Mouse (Mus musculus) splenic B cell, adult 2 months (primary cell): ENCODE results near the gene Ccnd3.

Source experiments
- DNase-seq: peaks from one replicate; pipeline ENCODE4 v3.0.0-alpha.2; 2011; ENCODE audit warnings: low read depth, low spot score
- H3K27me3 ChIP-seq: 2 replicates; pipeline ENCODE4 v1.6.1; 2012; ENCODE audit warnings: mild to moderate bottlenecking, low read length, moderate library complexity, mixed read lengths; ENCODE audit not compliant: control insufficient read depth, poor library complexity, insufficient read depth, severe bottlenecking
- H3K36me3 ChIP-seq: 2 replicates; pipeline ENCODE4 v1.6.1; 2012; ENCODE audit warnings: mild to moderate bottlenecking, low read length, moderate library complexity, mixed read lengths; ENCODE audit not compliant: control insufficient read depth, poor library complexity, insufficient read depth, severe bottlenecking

Gene Ccnd3

DNA sequence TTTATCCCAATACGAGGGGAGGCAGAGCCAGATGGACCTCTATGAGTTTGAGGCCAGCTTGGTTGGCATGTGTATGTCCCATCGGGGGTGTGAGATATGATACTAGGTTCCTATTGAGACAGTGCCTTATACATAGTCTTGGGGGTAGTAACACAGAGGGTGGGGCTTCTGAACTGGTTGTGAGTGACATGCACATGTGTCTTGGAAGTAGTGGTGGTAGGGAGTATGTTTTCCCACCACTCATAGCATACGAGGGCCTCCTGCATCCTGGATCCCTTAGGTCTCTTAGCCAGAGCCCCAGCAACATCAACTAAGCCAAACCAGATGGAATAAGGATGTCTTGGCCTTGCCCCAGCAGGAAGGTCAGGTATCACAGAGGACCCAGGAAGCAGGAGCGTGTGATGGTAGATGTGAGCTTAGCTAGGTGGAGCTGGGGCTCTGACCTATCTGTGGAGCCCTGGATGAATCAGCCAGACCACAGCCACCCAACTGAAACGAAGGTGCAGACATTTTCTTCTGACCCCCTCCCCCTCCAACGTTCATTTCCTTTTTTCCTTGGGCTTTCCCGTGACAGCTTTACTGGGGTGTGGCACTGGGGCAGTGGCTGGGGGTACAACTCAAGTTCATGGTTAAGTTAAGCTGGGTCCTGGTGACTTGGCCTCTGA is 10.5 kb downstream of the Ccnd3 start:
- DNase-seq, result peak; percentile 51
- peaks cover 13% of the 10 kb centered on the region; the same call in 1 of the 2 replicates for H3K36me3 ChIP-seq

DNA sequence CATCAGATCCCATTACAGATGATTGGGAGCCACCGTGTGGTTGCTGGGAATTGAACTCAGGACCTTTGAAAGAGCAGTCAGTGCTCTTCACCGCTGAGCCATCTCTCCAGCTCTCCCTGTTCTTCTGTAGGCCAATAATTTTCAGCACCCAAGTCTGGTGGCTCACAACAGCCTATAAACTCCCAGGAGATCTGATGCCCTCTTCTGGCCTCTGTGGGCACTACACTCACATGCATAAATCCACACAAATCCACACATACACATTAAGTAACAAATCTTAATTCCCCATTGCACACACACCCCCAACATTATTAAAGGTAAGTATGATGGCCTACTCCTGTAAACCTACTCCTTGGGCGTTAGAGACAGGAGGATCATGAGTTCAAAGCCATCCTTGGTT is 11.4 kb downstream of the Ccnd3 start:
- no peaks in the 10 kb centered on the region for H3K27me3 ChIP-seq
- DNase-seq, result peak; percentile 44
- peaks cover 13% of the 10 kb centered on the region; the same call in 1 of the 2 replicates for H3K36me3 ChIP-seq

More for the DNA sequence above, 10.5 kb downstream of the Ccnd3 start:
- H3K27me3 ChIP-seq, result no peaks in the 10 kb centered on the region

DNA sequence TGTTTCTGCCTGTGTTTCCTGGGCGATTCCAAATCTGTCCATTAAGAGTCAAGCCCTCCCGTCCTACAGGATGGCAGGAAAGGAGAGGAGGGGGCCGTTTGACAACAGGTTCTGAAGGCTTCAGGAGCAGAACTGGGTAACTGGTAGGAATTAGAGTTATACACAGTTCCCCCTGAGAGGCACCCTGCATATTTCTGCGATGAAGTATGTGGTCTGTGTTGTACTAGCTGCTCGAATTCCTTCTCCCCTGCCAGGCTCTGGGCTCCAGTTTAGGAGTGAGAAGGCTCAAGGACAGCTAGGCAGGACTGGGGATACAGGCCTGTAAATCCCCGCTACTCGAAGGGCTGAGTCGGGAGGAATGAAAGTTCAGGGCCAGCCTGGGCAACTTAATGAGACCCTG is 13.4 kb downstream of the Ccnd3 start:
- DNase-seq, result no peak
- Histone ChIP-seq H3K27me3 (no peaks in the 10 kb centered on the region), H3K36me3 (peaks cover 12% of the 10 kb centered on the region; the same call in 1 of the 2 replicates)

DNA sequence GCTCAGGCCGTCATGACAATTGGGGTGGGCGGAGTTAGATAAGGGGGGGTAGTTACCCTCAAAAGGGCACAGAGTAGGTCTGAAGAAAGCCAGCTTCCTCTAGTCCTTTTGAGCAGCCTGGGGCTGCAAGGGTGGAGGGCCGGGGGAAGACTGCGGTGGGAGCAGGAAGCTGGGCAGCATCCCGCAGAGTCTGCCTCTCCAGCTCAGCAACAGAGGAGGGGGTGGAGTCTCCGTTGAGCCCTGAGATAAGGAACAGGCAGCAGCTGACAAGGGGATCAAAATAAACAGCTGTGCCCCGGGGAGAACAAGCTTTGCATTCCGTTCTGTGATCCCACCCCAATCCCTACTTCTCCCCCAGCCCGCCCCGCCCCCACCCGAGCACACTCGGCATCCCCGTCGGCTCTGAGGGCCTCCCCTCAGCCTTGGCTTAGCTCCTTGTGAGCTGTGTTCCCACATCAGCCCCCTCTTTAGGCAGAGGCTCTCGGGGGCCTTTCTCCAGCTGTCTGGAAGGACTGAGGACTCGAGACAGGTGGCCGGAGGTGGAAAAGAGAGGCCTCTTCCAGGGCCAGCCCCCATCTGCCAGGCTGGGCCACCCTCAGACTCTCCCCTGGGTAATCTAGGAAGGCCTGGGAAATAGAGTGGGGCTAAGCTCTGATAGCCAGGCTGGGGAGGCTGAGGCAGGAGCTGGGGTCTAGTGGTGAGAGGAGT is 16.9 kb downstream of the Ccnd3 start:
- H3K36me3 ChIP-seq, result peaks cover 8% of the 10 kb centered on the region; the same call in 1 of the 2 replicates
- peak; percentile 73 for DNase-seq
- no peaks in the 10 kb centered on the region for H3K27me3 ChIP-seq

DNA sequence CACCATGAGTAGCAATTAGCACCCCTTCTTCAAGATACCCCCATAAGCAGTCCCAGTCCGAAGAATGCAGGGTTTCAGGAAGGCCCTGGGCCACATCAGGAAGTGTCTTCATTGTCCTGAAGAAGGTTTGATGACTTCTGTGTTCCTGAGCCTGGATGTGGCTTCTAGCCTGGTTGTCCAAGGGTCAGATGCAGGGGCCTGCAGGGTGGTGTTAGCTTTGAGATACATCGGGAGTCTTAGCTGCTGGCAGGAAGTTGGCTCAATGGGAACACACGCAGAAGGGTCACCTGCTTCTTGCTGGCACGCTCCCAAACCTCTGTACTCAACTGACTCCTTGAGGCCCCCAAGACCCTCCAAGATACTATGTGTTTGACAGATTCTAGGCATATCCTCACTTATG is 17.7 kb downstream of the Ccnd3 start:
- Histone ChIP-seq H3K27me3 (no peaks in the 10 kb centered on the region), H3K36me3 (peaks cover 3% of the 10 kb centered on the region; the same call in 1 of the 2 replicates)
- DNase-seq, result no peak

DNA sequence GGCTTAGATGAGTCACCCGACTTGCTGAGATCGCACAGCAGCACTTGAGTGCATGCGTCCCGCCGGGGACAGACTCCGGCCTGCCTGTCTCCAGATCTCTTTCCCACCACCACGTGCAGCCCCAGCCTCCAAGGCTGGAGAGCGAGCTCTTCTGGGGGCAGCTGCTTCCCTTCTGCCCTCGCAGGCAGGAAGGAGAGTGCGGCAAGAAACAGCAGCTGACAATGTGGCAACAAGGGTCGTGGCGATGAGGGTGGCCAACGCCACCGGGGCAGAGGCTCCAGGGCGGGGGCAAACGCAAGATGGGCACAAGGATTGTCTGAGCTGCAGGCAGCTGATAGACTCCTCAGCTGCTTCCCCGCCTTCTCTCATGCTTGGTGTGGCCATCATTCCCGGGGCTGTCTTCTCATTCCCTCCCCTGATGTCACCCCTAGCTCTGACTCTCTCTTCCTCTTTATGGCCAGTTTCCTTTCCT is 18.4 kb downstream of the Ccnd3 start:
- no peak for DNase-seq
- peaks cover 3% of the 10 kb centered on the region; the same call in 1 of the 2 replicates for H3K36me3 ChIP-seq
- H3K27me3 ChIP-seq, result no peaks in the 10 kb centered on the region

DNA sequence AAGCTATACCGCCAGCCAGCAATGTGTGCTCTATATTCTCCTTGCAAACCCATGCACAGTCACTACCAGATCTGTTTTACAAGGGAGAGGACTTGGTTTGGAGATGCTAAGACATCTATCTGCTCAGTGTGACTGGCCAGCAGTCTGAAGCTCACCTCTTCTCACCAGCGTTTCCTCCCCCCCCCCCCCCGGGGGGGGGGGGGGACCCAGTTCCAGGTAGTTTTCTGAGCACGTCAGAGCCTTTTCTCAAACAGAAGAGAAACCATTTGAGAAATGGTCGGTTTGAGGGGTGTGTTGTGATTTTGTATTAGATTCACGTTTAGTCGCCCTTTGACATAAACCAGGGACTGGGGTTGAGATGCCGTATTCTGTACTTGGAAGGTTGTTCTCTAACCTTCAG is 19.2 kb downstream of the Ccnd3 start:
- no peak for DNase-seq
- H3K36me3 ChIP-seq, result peaks cover 3% of the 10 kb centered on the region; the same call in 1 of the 2 replicates
- no peaks in the 10 kb centered on the region for H3K27me3 ChIP-seq

DNA sequence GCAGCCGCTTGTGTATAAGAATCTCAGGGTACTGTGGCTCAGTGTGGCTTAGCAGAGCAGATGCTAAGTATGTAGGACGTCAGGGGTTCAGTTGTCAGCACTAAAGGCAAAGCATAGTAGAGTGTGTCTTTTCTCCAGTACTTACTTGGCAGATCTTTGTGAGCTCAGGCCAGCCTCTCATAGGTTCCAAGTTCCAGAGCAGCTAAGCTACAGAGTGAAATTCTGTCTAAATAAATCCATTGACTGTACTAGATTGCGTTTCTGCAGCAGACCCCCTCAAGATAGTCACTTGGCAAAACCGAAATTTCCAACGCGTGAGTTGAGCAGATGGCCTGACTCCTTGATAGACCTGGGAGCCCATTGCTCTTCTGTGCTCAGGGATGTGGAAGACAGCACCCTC is 20.1 kb downstream of the Ccnd3 start:
- Histone ChIP-seq H3K27me3 (no peaks in the 10 kb centered on the region), H3K36me3 (no peaks in the 10 kb centered on the region; the same call in 1 of the 2 replicates)
- no peak for DNase-seq

DNA sequence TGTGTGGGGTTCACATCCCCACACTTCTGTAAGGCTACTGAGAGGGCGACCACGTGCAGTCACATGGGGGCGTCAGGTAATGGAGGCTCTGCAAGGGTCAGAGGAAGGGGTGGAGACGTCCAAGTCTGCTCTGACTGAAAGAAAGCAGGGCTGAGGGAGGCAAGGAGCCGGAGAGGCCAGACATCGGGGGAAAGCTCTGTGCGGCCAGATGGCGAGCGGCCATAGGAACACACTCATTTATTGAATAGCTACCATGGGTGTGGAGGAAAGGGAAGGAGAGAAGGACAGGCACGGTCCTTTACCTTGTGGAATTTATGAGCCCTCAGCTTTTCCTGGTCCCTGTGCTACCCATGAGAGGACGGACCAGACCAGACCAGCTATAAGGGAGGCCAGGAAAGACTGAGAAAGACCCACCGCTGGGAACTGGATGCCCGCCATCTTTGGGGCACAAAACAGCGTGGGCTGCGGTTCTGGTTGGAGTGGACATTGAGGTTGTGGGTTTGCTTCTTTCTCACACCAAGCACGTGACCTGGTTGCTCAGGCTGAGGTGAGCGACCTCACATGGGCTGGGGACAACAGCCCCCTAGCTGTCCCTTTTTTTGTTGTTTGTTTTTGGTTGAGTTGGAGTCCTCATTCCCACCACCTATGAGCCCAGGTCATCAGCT is 22.1 kb downstream of the Ccnd3 start:
- Histone ChIP-seq H3K27me3 (no peaks in the 10 kb centered on the region), H3K36me3 (no peaks in the 10 kb centered on the region; the same call in 1 of the 2 replicates)
- DNase-seq, result no peak

DNA sequence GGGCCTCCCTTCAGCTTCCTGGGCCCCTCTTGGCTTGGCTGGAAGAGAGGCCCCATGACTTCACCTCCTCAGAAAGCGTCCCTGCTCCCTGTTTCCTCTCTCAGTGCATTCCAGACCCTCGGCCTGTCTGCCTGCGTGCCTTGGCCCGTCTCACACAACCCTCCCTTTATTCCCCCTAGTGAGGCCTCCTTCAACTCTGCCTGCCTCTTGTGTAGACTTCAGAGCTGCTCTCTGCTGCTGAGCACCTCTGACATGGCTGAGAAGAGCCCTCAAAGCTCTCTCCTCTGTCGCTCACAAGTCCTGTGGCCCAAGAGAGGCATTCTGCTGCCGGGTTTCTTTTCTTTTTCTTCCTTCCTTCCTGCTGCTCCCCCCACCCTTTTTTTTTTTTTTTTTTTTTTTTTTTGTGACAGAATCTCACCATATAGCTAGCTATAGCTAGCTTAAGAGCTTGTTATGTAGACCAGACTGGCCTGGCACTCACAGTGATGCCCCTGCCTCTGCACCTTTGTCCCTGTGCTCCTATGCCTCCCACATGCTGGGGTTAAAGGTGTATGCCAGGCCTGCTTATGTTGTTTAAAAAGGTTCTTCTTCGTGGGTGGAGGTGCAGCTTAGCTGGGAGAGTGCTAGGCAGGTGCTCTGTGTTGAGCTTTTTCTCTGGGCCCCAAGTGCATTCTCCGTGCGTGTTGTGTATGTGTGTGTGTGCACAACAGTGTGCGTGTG is 22.9 kb downstream of the Ccnd3 start:
- H3K36me3 ChIP-seq, result no peaks in the 10 kb centered on the region; the same call in 1 of the 2 replicates
- H3K27me3 ChIP-seq, result no peaks in the 10 kb centered on the region
- DNase-seq, result no peak

DNA sequence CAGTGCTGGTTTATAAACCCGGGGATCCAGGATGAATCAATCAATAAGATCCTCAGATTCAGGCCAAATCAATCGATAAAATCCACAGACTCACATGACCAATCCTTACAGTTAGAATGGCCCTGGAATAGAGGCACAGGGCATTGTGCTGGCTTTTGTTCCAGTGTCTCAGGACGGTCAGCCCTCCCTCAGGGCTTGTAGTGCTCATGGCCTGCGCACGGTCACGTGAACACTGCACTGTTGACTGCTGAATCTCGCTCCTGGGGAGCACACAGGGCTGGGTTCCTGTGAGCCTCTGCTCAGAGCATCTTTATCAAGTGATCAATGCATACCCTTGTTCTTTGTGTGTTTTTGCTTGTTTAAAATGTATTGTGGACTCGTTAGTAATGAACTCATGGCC is 24.1 kb downstream of the Ccnd3 start:
- Histone ChIP-seq H3K27me3 (no peaks in the 10 kb centered on the region), H3K36me3 (no peaks in the 10 kb centered on the region; the same call in 1 of the 2 replicates)
- no peak for DNase-seq

DNA sequence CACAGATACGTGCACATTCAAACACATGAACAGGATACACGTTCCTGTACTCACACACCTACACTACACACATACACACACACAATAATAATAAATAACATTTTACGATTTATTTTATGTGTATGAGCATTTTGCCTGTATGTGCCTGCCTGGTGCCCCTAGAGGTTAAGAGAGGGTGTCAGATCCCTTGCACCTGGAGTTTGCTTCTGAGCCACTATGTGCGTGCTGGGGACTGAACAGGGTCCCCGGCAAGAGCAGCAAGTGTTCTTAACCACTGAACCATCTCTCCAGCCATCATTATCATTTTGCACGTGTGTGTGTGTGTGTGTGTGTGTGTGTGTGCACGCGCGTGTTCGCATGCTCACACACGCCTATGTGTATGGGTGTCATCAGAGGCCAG is 24.7 kb downstream of the Ccnd3 start:
- Histone ChIP-seq H3K27me3 (no peaks in the 10 kb centered on the region), H3K36me3 (no peaks in the 10 kb centered on the region)
- no peak for DNase-seq

DNA sequence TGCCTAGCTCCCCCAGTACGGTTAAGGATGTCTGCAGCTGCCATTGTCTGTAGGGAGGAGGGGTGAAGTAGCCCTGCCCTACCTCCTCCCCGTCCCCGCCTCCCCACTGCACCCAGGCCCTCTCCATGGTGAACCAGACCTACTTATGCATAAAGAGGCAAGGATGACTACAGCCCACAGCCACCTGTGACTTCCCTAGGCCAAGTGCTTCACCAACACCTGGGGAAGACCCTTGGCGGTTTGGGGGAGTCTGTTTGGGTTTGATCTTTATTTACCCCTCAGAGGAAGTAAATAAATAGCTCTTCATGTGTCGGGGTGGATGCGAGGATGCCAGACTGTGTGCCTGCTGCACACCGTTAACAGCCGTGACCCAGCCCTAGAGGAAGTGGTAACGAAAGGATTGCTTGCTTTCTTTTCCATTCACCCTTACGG is 26.6 kb downstream of the Ccnd3 start:
- Histone ChIP-seq H3K36me3 (0 out of 2 replicates have a peak, but pooled peaks cover 2% of the 10 kb centered on the region), H3K27me3 (no peaks in the 10 kb centered on the region)
- DNase-seq, result peak; percentile 71

DNA sequence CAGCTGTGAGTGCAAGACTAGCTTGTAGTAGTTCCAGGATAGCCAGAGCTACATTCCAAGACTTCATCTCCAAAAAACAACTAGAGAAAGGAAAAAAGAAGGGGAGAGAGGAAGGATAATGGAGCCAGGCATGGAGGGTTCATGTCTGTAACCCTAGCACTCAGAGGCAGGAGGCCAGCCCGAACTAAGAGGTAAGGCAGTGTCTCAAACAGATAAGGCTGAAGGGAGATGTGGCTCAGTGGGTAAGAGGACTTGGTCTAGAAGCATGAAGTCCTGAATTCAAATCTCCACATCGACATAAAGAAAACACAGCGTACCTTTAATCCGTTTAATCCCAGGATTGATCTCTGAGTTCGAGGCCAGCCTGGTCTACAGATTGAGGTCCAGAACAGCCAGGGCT is 27.5 kb downstream of the Ccnd3 start:
- Histone ChIP-seq H3K36me3 (0 out of 2 replicates have a peak, but pooled peaks cover 2% of the 10 kb centered on the region), H3K27me3 (no peaks in the 10 kb centered on the region)
- DNase-seq, result no peak
